Mouse (Mus musculus) retina, postnatal 1 day (tissue): ENCODE results near the gene Gm20388.

Experiments used
- DNase-seq: peaks from one replicate; pipeline ENCODE4 v3.0.0-alpha.2; 2012

Gm20388 gene

DNA sequence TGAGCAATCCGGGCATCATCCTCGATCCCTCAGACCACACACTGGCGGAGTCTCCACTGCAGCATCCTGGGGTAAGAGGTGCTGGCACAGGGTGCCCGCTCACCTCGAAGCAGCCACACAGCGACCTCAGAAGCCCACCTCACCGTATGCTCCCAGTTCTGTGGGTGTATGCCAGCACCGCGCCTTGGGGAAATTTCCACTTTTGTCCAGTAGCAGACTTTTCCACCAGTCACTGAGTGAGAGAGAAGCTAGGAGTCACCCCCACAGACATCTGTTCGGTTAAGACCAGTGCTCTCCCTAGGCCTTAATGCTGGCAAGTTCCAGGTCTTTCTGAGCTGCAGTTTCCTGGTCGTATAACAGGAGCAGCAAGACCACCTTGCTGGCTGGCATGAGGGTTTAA is 1458.7 kb downstream of the Gm20388 start:
- DNase-seq, result no peak

DNA sequence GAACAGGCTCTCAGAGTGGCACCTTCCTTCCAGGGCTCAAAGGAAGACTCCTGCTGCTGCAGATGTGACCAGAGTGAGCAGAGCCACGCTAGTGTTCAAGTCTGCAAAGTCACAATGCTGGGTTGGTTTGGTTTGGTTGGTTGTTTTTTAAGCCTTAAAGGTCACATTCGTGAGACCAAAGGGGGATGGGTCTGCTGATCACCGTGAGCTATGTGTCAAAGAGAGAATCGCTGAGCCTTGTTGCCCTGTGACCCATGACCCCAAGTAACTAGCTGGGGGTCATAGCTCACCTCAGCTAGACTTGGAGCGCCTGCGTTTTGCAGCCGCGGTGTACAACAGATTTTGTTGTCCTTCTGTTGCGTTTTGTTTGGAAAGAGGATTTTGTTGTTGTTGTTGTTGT is 1460.6 kb downstream of the Gm20388 start:
- no peak for DNase-seq

DNA sequence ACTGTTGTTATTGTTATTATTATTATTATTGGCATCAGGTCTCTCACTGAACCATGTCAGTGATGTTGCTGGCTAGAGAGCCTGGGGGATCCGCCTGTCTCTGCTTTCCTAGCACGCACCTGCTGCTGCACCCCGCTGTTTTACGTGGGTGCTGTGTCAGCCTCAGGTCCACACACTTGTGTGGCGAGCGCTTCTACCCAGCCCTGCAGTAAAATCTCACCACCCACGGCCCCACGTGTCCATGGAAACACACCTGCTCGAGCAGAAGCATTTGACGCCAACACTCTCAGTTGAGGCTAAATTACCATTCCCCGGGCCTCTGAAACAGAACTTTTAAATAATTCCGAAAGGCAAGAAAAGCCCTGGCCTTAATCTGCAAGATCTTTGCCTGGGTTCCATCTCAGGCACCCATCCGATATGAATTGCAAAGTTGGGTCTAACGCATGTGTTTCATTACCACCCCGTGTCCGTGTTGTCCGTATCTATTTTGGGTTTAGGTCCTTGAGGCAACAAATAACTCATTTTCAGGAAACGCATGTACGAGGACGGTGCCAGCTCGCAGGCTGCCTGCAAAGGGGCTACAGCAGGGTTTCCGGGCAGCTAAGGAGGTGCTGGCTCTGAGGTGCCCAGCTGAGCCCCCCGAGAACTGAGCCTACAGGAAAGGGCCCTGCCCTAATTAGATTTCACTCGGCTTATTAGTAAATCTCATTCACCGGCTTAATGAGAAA is 1461.4 kb downstream of the Gm20388 start:
- no peak for DNase-seq

DNA sequence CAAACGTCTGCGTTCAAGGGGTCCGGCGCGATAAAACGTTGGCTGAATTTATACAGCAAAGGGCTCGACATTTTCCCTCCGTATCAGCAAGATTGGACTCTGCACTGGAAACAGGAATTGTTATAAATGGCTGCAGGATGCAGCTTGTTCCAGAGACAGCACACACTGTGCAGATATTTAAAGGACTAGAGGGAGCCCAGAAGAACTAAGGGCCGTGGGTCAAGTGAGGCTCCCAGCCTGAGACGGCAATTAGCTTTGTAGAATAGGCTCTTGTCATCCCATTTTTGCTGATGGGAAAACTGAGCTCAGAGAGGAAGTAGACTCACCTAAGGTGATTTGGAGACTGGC is 1462.0 kb downstream of the Gm20388 start:
- no peak for DNase-seq

DNA sequence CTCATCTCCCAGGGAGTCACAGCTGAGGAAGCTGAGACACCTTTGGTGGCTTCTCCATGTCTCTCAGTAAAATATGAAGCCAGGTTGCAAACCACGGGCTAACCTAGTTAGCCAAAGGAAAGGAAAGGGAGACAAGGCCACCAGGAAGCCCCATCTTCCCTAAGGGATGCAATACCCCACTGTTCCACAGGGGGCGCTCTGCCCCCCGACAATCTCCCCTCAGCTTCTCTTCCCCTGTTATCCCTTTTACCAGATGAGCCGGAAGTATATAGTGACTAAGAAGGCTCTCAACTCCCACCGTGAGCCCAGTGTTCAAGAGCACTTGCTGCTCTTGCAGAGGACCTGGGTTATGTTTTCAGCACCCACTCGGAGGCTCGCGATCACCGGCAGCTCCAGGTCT is 1463.6 kb downstream of the Gm20388 start:
- DNase-seq, result peak; percentile 30

DNA sequence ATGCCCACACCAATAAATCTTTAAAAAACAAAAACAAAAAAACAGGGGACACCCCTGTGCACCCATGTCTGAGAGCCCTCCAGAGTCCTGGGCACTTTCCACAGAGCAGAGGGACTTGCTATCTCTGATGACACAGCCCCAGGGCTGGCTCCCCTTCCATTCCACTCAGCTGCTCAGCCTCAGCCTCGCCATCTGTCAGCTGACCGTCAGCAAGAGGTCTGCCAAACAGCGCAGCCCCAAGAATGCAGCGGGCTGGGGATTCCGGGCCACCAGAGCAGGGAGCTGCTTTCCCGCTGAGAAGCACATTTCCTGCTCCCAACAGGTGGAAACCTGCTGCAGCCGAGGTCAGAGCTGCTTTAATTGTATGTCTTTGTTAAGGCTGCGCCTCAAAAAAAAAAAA is 1464.1 kb downstream of the Gm20388 start:
- peak; percentile 78 for DNase-seq

DNA sequence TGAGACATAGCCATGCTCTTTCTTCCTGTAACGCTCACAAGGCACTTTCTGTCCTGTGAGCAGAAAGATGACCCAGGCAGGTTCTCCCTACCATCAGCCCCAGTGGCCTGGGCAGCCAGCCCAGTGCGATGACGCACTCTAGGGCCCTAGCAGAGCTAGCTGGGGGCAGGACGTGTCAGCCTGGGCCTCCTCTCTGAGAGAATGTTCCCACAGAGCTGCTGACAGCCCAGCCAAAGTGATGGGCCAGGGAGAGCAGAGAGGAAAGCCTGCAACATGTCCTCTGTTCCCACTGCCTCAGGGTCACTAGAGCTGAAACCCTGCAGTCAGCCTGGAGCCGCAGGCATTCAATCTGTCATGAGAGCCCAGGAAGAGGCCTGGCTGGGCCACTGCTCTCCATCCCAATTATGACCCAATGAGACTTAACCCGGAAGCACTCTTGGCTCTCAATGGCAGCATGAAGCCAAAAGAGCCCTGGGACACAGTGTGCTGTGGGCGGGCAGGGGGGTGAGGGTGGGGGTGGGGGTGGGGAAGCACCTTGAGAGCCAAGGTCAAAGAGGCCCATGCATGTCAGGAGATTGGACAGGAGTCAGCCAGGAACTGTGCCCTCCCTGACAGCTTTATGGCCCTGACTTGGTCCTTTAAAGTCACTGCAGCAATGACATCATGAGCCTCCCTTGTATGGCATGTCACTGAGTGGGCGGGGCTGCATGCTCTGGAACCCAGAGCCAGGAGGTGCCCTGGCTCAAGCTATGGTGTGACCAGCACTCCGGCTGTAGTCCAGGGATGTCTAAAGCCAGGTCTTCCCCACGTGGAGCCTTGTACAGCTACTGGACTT is 1465.7 kb downstream of the Gm20388 start:
- DNase-seq, result no peak

DNA sequence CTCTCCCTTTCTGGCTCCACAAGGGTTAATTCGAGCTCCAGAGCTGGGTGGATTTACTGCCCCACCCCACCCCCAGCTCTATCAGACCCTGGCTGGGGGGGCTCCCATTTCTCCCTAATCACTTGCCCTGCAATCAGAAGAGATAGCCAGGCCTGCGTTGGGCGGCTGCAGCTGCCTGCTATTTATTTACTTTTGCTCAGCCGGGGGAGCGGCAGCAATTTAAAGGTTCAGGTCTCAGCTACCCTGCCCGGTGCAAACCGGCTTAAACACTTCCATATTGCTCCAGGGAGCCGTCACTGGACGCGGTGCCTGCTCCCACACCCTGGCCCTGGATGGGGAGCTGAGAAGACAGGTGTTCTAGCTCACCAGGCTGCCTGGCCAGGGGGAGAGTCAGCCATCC is 1467.0 kb downstream of the Gm20388 start:
- DNase-seq, result no peak

DNA sequence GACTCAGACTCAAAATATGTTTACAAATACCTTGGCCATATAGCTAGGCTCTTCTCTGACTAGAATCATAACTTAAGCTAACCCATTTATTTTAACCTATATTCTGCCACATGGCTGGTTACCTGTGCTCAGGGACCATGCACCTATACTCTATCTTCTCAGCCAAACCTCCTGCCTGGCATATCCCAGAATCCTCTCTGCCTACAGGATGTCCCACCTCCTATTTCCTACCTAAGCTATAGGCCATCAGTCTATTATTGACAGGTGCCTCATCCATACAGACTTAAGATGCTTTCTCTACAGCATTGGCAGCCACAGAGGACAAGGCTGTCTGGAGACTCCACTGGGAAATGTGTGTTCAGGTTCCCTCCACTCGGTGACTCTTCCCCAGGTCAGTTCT is 1468.7 kb downstream of the Gm20388 start:
- no peak for DNase-seq

DNA sequence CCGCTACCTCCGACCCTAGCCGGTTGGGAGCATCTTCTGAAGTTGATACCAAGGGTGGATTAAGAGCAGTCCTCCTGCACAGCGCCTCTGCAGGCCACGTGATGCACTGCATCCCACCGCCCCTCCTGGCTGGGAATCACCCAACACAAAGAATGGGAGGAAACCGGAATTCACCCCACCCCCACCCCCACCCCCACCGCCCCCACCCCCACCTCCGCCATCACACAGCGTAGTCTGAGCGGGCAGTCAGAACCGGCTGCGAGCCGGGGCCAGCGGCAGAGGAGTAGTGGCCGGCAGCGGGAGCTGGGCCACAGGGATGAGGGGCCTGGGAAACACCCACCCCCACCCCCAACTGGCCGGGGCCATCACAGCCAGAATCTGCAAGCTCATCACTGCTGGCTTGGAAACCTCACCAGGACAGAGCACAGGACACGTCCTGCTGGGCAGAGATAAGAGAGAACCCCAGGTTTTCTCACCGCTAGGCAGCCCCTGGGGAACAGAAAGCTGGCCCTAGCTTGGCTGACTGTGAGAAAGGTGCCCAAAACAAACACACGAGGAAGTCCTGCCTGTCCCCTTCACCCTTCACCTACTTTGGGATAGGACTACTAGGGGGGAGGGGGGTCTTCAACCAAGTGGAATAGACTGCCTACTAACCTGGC is 1472.1 kb downstream of the Gm20388 start:
- peak; percentile 89 for DNase-seq

DNA sequence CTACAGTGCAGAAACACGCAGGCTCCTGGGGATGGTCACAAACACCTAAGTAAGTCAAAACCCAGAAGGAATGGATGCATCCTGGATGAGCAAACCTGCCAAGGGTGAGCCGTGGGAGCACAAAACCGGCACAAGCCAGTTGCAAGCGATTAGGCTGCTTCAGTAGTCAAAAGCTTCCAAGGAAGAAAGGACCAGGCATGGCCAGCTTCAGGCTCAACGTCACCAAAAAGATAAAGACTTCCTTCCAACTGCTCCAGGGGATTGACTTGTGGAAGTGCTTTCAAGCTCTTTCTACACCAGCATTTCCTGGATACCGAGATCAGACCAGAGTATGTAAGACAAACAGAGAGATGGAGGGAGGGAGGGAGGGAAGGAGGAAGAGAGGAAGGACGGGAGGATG is 1474.9 kb downstream of the Gm20388 start:
- DNase-seq, result no peak

DNA sequence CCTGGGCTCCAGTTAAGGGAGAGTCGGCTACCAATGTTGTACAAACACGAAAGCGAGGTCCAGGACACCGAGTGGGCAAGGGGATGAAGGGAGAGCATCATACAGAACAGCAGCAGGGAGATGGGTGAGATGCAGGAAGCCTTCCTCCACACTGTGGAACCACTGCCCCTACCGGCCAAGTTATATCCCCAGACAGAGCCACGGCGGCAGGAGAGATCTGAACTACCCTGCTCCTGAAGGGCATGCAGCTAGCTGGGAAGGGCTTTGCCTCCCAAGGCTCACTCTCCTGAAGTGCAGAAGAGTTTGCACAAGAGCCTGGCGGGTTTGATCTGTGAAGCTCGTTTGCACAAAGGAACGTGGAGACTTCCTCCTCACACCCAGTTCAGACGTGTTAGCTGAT is 1480.0 kb downstream of the Gm20388 start:
- DNase-seq, result peak; percentile 61

DNA sequence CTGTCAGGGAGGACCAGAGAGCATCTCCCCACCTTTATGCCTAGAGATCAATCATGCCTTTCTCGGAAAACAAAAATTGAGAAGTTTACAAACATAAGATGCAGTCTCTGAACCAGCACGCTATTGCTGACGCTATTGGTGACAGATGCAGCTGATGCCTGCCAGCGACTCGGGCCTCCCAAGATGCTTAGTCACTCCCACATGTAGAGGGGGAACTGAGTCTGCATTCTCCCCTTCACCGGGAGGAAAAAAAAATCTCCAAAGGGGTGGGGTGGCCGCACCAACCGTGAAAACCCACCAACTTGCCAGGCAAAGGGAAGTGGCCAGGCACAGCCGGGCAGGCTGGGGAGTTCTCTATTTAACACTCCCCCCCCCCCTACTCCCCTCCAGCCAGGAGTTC is 1480.6 kb downstream of the Gm20388 start:
- DNase-seq, result no peak

DNA sequence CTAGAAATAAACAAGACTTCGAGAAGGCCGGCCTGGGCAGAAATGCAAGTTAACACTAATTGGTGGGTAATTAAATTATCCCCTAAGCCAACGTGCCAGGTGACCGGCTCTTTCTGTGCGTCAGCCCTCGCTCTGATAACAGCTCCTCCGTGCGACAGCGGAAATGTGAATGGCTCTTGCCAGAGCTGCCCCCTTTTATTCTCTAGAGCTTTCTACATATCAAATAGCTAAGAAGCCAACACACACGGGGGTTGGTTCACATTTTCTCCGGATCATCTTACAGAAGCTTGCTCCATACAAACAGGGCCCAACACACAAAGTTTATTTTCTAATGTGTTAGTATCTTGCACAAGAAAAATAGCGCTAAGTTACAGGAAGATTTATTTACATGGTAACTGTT is 1481.1 kb downstream of the Gm20388 start:
- no peak for DNase-seq

DNA sequence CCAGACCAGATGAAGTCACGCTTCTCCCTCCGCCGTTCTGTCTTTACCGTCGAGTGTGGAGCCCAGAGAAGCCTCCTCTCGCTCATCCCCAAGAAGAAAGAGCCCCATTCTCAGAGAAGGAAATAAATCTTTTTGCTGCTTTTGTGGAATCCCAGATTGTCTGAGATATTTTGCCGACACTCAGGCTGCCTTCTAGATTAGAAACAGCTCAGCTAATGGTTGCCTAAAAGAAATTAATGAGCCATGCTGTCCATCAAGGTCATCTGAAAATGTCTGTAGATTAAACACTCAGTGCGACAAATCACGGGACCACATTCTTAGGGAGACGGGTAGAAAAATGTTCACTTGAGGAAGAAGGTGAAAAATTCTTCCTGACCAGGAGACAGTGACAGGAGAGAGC is 1481.8 kb downstream of the Gm20388 start:
- DNase-seq, result no peak

DNA sequence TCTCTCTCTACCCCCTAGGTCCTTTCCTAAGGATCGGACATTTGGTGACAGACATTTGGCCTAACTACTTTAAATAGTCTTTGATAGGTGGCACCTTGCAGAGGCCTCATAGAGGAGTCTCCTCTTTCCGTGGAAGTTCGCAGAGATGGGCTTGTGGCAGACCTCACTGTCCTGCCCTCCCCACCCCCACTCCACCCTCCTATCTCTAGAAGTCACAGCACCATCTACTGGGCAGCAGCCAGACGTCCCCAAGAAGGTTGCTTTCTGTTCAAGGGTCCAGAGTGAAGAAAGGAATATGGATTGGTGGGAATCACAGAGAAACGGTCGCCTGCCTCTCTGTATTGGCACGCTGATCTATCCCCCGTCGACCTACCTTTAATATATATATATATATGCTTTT is 1482.5 kb downstream of the Gm20388 start:
- peak; percentile 81 for DNase-seq

DNA sequence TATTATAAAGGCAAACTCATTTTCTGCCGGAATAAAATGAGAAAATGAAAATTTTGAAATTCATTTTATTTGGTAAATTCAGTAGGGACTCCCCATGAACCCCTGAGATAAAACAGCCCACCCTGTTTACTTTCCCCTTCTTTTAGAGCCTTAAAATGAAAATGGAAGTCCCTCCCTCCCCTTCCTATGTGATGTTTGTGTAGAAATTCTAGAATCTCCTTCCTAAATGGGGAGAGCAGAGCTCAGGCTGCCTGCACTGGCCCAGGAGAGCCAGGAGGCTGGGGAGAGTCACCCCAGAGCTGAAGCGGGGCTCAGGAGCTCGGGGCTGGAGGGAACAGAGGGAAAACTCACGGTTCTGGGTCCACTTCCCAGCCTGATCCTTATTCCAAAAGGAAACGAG is 1484.0 kb downstream of the Gm20388 start:
- DNase-seq, result no peak

DNA sequence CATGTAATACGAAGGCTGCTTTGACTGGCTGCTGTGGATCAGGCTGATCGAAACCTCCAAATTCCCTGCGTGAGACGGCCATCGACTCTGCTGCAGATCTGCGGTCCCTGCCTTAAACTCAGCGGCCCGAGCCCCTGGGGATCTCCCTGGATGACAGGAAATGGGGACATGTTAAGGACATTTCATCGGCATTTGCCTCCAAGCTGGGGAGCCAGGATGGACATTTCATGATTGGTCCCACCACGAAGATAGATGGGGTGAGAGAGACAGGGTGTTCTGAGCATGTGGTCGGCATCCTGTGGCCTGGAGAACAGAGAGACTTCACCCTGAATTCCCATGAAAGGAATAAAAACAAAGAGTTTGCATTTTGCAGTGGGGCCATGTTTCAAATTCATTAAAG is 1484.7 kb downstream of the Gm20388 start:
- DNase-seq, result no peak

DNA sequence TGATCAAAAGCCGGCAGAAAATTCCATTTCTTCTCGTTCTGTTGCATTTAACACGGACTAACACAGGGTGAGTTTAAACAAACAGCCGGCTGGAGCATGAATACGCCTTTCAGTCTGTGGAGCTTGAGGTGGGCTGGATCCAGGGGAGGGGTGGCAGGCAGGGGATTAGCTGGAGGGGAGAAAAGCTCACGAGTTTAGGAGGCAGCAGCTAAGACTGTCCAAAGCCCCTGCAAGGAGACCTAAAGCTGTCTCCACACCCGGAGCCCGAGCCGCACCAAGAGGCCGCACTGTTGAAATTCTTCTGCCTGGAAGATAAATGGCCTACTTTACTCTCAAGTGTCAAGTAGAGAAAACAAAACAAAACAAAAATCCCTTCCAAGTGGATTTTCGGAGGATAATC is 1485.5 kb downstream of the Gm20388 start:
- DNase-seq, result no peak

DNA sequence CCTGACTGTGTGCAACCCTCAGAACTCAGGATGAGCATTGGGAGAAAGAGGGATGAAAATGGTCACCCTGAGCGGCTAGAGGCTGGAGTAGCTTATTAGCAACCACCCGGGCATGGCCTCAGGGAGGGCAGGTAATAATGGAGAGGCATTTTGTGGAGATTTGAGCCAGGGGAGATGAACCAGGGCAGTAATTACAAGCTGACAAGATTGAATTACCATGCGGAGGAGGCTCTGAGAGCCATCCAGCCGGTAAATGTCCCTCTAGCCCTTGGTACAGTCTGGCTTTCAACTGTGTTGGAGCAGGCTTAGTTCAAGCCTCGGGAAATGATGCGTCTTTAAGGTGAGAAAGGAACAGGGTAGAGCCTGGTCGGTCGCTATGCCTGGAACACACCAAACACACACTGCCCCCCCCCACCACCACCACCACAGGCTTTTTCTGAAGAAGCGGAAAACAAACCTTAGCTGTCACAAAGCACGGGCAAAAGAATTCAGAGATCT is 1486.6 kb downstream of the Gm20388 start:
- no peak for DNase-seq

DNA sequence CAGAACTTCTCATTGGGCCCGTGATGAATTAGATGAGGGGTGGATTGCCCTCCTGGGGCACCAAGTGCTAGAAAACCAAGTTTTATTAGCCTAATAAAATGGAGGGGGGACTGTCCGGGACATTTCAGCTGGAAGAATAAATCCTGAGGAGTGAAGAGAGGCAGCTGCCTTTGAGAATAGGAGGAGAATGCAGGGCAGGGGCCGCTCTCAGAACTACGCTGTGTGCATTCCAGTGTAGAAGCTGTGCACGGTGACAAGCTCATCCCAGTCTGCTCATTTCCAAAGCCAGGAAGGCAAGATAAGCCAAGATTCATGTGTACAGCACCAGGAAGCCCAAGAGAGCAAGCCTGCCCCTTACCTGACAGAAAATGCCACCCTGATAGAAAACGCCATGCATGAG is 1487.4 kb downstream of the Gm20388 start:
- no peak for DNase-seq

DNA sequence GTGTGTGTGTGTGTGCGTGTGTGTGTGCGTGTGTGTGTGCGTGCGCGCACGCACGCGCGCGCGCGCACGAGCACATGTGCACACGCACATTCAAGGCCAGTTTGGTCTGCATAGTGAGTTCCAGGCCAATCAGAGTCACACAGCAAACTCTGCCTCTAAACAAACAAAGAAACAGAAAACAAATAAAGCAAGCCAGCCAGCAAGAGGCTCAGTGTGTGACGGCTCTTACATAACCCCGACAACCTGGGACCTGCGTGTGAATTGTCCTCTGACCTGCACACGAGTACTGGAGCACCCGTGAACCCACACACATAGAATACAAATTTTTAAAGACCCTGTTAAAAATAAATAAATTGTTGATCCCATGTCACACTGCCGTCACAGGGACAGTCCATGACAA is 1488.1 kb downstream of the Gm20388 start:
- no peak for DNase-seq

DNA sequence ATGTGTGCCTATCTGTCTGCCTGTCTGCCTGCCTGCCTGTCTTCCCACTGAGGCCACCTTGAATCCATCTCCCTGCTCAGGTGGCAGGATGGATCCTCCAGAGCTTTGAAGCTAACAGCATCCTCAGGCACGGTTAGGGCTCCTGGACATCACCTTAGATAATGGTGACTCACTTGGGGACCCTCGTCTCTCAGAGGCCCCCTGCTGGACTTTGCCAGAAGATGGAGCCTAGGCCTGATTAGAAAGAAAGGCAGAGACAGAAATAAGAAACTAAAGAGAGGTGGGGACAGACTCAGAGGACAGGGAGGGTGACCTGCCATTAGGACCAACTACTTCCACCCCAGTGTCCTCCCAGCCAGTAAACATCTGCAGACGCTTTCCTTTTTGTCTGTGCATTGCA is 1488.5 kb downstream of the Gm20388 start:
- no peak for DNase-seq

DNA sequence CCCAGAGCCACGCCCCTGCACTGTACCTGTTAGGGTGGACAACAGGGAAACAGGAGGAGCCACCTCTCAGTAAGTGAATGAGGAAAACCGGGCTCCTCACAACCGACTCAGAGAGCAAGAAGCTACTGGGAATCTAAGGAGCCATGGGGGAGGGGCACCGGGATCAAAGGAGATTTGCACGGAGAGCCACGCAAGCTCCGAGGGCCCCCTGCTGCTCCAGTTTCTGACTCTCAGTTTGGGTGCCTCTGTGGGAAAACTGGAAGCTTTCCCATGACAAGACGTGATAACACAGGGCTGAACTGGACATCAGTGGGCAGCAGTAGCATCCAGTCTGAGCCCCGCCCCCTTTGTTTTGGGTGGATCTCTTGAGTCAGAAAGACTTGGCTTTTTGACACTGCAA is 1489.9 kb downstream of the Gm20388 start:
- DNase-seq, result no peak
